Mouse (Mus musculus) limb, embryonic 14.5 days (tissue): Measurements from ENCODE around the gene Tmem91. TPM values are rescaled to one million over a fixed set of nuclear protein-coding genes. Genes with fewer than 3 reads are reported as not detected.
A peak's percentile ranks its signal among the peaks of the same experiment; 100 is the strongest.

Source experiments
- ATAC-seq: fragments of 200-750 bp; cut with Nextera tagmentation; 2 replicates; pipeline ENCODE4 v1.8.0; 2017; ENCODE audit warnings: low read depth, moderate number of reproducible peaks, moderate TSS enrichment; ENCODE audit not compliant: low FRiP score
- DNase-seq: peaks from one replicate; pipeline ENCODE4 v3.0.0-alpha.2; 2015; ENCODE audit warnings: low spot score
- H3K27ac ChIP-seq: fragments of 300-500 bp; sonication (generic); replicated peaks from 2 replicates; pipeline ENCODE4 v1.5.1; 2014; ENCODE audit warnings: low read depth, mild to moderate bottlenecking, low read length, moderate library complexity, mixed read lengths
- H3K27me3 ChIP-seq: fragments of 300-500 bp; sonication (generic); 2 replicates; pipeline ENCODE4 v1.6.1; 2014; ENCODE audit warnings: low read length, mixed read lengths; ENCODE audit not compliant: control insufficient read depth, insufficient read depth
- H3K36me3 ChIP-seq: fragments of 300-500 bp; sonication (generic); 2 replicates; pipeline ENCODE4 v1.6.1; 2014; ENCODE audit warnings: mild to moderate bottlenecking, low read length, moderate library complexity, mixed read lengths; ENCODE audit not compliant: control insufficient read depth, insufficient read depth
- H3K4me1 ChIP-seq: fragments of 300-500 bp; sonication (generic); 2 replicates; pipeline ENCODE4 v1.6.1; 2014; ENCODE audit warnings: antibody characterized with exemption, low read length, mixed read lengths; ENCODE audit not compliant: control insufficient read depth, insufficient read depth
- H3K4me2 ChIP-seq: fragments of 300-500 bp; sonication (generic); replicated peaks from 2 replicates; pipeline ENCODE4 v1.6.1; 2014; ENCODE audit warnings: low read depth, mild to moderate bottlenecking, low read length, moderate library complexity; ENCODE audit not compliant: severe bottlenecking
- H3K4me3 ChIP-seq: fragments of 300-500 bp; sonication (generic); replicated peaks from 2 replicates; pipeline ENCODE4 v1.5.1; 2014; ENCODE audit warnings: low read length
- H3K9ac ChIP-seq: fragments of 300-500 bp; sonication (generic); 2 replicates; pipeline ENCODE4 v1.6.1; 2014; ENCODE audit warnings: mild to moderate bottlenecking, low read depth, low read length, moderate library complexity; ENCODE audit not compliant: severe bottlenecking
- H3K9me3 ChIP-seq: fragments of 300-500 bp; sonication (generic); 2 replicates; pipeline ENCODE4 v1.6.1; 2016; ENCODE audit warnings: low read length; ENCODE audit not compliant: control insufficient read depth
- POLR2A ChIP-seq: fragments of 200-500 bp; IDR thresholded peaks from 2 replicates; pipeline ENCODE4 v1.8.0; 2012; ENCODE audit warnings: inconsistent platforms, mild to moderate bottlenecking, moderate library complexity, borderline replicate concordance; ENCODE audit not compliant: insufficient read depth, insufficient read length; ENCODE audit errors: extremely low read depth
- WGBS: fragments of 180-500 bp; shearing (Covaris S2); extraction: QIAGEN DNeasy Blood & Tissue Kit; methylation state at CpG from one replicate; pipeline ENCODE4 v1.1.7; 2014; 5-methylcytosine and 5-hydroxymethylcytosine counted together
- polyA plus RNA-seq, 2 experiments: library from polyadenylated mRNA; depleted of rRNA in 1 of 2; stranded (reverse) in 1 of 2; unstranded in 1 of 2; fragments of >200 nt; fragmentation: Nextera tagmentation in 1 of 2; extraction: Ambion mirVana in 1 of 2; gene quantifications; 2 replicates each; pipeline versions ENCODE4 v1.2.1 to v1.2.3; 2012 to 2014

The Tmem91 gene
- polyA plus RNA-seq, 2 experiments = 1.7 to 3.2 TPM

- WGBS = 93% methylated on average over 4 of the region's 4 CpGs
- DNase-seq = no peak
- peaks cover 28% of the 10 kb centered on the region for H3K36me3 ChIP-seq
- no peaks in the 10 kb centered on the region for H3K9me3 ChIP-seq
- peaks cover 3% of the 10 kb centered on the region; the same call in 1 of the 2 replicates for H3K4me1 ChIP-seq
- H3K27ac ChIP-seq = no peak overlapping the region
- no peak for TF ChIP-seq POLR2A
- no peak overlapping the region for H3K4me3 ChIP-seq
- H3K4me2 ChIP-seq = no peak overlapping the region
- no peak for ATAC-seq
- H3K9ac ChIP-seq = no peak overlapping the region
- H3K27me3 ChIP-seq = peaks cover 18% of the 10 kb centered on the region
These were observed 4.9 kb downstream of the Tmem91 start for GRCm38 (mm10) chr7:25670096-25670495.

GRCm38 (mm10) chr7:25669631-25670030, 5.3 kb downstream of the Tmem91 start:
- peaks cover 33% of the 10 kb centered on the region for H3K36me3 ChIP-seq
- H3K4me1 ChIP-seq = no peaks in the 10 kb centered on the region
- DNase-seq (no peak), ATAC-seq (no peak)
- no peak for TF ChIP-seq POLR2A
- no peak overlapping the region for H3K4me2 ChIP-seq
- H3K9ac ChIP-seq = no peak overlapping the region
- no peak overlapping the region for H3K27ac ChIP-seq
- H3K27me3 ChIP-seq = peaks cover 13% of the 10 kb centered on the region
- H3K4me3 ChIP-seq = no peak overlapping the region
- WGBS = 77% methylated on average over 9 of the region's 9 CpGs
- no peaks in the 10 kb centered on the region for H3K9me3 ChIP-seq

DNA sequence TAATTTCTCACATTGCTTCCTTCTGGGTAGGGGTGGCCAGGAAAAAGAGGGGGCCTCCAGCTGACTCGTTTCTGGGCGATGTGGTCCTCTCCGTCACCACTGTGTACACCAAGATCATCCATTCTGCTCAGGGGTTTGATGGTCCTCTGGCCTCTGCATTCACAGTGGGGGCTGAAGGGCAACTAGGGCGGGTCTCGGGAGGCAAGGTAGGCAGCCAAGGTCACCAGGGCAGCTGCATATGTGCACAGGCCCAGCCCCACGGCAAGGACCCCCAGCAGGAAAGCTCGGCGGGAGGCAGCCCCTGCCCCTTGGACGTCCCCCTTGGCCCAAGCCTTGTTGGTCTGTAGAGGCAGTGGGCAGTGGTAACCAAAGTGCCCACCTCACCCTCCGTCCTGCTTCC, 5.8 kb downstream of the Tmem91 start:
- H3K4me1 ChIP-seq = no peaks in the 10 kb centered on the region
- no peak overlapping the region for H3K4me3 ChIP-seq
- peaks cover 38% of the 10 kb centered on the region for H3K36me3 ChIP-seq
- ATAC-seq = no peak
- H3K27me3 ChIP-seq = peaks cover 8% of the 10 kb centered on the region
- WGBS = 93% methylated on average over 10 of the region's 10 CpGs
- no peak for TF ChIP-seq POLR2A
- H3K9me3 ChIP-seq = no peaks in the 10 kb centered on the region
- no peak overlapping the region for H3K4me2 ChIP-seq
- no peak overlapping the region for H3K9ac ChIP-seq
- H3K27ac ChIP-seq = no peak overlapping the region
- no peak for DNase-seq

GRCm38 (mm10) chr7:25666381-25666780, 8.6 kb downstream of the Tmem91 start:
- no peaks in the 10 kb centered on the region for H3K9me3 ChIP-seq
- TF ChIP-seq POLR2A = no peak
- no peak for DNase-seq
- no peak overlapping the region for H3K9ac ChIP-seq
- 96% methylated on average over 8 of the region's 8 CpGs for WGBS
- H3K4me2 ChIP-seq = no peak overlapping the region
- H3K4me3 ChIP-seq = no peak overlapping the region
- H3K36me3 ChIP-seq = peaks cover 50% of the 10 kb centered on the region
- no peaks in the 10 kb centered on the region for H3K4me1 ChIP-seq
- H3K27ac ChIP-seq = no peak overlapping the region
- no peaks in the 10 kb centered on the region for H3K27me3 ChIP-seq
- no peak for ATAC-seq

GRCm38 (mm10) chr7:25658657-25659472, 16.1 kb downstream of the Tmem91 start, which contains the start of the genes Bckdha and Exosc5:
Bckdha (minus strand) TSS chr7:25658981.
Exosc5 (plus strand) TSS chr7:25659164.
- peaks cover 14% of the 10 kb centered on the region for H3K36me3 ChIP-seq
- peak within 1 kb of the TSS; percentile 66 for H3K9ac ChIP-seq
- DNase-seq (peak; percentile 100), ATAC-seq (peak; percentile 99)
- WGBS = under 1% methylated on average over 50 of the region's 50 CpGs
- no peak within 1 kb of the TSS for H3K27ac ChIP-seq
- peaks cover 12% of the 10 kb centered on the region for H3K4me1 ChIP-seq
- H3K27me3 ChIP-seq = no peaks in the 10 kb centered on the region
- H3K4me2 ChIP-seq = peak within 1 kb of the TSS; percentile 79
- H3K9me3 ChIP-seq = no peaks in the 10 kb centered on the region
- peak within 1 kb of the TSS; percentile 70 for H3K4me3 ChIP-seq
- peak; percentile 66; the same call in 1 of the 2 replicates for TF ChIP-seq POLR2A
